Mouse (Mus musculus): ENCODE results near the gene Snx30.

The Snx30 gene

GRCm38 (mm10) chr4:59870859-59871591, 65.4 kb downstream of the Snx30 start:
- DNase-seq (ENCODE audit: low read depth, low spot score), result peak; percentile 94

DNA sequence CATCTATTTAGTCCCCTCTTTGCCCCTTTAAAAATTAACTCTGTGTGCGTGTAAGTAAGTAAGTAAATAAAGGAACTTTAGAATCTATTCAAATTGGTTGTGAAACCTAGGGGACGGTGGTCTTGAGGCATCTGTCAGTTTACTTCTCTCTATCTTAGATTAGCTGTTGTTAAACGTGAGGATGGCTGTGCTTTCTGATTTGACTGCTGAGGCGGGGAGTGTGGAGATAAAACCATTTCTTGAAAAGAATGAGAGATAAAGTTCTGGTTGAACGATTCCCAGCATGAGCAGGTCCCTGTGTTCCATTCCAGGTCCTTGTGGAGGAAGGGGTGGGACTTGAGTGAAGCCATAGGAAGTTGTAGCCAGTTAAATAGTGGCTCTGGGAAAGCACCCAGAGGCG, 67.6 kb downstream of the Snx30 start:
- peak; percentile 35 for DNase-seq (ENCODE audit: low read depth, low spot score)

GRCm38 (mm10) chr4:59873830-59874229, 68.2 kb downstream of the Snx30 start:
- DNase-seq (ENCODE audit: low read depth, low spot score), result peak; percentile 70

GRCm38 (mm10) chr4:59876570-59876969, 70.9 kb downstream of the Snx30 start:
- DNase-seq (ENCODE audit: low read depth, low spot score), result no peak

- no peak for DNase-seq (ENCODE audit: low read depth, low spot score)
Observed at GRCm38 (mm10) chr4:59877025-59877424, 71.4 kb downstream of the Snx30 start.

GRCm38 (mm10) chr4:59878595-59878994, 73.0 kb downstream of the Snx30 start:
- DNase-seq (ENCODE audit: low read depth, low spot score), result no peak

GRCm38 (mm10) chr4:59879444-59879843, 73.8 kb downstream of the Snx30 start:
- DNase-seq (ENCODE audit: low read depth, low spot score), result no peak

DNA sequence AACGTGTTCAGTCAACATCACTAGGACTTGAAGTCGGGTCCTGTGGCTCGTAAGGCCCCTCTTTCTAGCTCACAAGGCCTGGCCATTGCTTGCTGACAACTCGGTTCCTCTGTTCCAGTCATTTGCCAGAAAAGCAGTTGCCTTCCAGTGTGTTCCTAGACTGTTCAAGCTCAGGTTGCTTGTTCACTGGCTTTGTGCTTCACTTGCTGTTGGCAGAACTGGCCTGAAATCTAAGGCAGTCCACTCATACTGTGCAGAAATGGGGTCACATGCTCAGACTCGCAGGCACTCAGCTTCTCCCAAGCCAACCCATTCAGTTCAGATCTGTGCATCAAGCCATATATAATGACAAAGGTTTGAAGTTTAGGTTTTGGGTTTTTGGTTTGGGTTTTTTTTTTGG, 75.1 kb downstream of the Snx30 start:
- DNase-seq (ENCODE audit: low read depth, low spot score), result no peak

DNA sequence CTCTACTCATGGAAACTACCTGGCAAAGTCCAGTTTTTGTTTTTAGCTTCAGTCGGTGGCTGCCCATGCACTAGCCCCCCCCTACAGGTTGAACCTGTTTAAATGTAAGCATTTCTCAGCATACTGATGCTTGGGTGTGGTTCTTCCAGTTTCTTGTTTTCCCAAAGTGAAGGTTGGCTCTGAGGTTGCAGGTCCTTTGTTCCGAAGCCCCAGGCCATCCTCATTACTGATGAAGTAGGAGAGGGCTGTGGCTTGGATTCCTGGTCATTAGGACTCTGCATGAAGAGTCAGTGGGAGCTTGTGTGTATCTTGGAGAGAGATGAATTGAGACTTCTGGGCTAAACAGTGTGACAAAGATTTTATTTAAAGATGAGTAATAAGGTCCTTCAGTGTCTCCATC, 75.6 kb downstream of the Snx30 start:
- DNase-seq (ENCODE audit: low read depth, low spot score), result no peak

- no peak for DNase-seq (ENCODE audit: low read depth, low spot score)
Observed at GRCm38 (mm10) chr4:59884136-59884696, 78.6 kb downstream of the Snx30 start.

DNA sequence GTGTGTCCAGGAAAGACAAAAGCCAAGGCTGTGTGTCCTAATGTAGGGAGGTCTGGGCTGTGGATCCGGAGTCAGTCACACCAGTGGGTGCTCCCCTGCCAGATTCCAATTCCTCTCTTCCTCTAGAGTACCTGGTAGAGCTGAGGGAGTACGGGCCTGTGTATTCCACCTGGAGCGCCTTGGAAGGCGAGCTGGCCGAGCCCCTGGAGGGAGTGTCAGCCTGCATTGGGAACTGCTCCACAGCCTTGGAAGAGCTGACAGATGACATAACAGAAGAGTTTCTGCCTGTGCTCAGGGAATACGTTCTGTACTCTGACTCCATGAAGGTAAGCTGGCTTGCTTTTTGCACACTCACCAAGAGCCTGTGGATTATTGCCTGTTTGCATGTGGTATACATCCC, 80.6 kb downstream of the Snx30 start:
- no peak for DNase-seq (ENCODE audit: low read depth, low spot score)

- no peak for DNase-seq (ENCODE audit: low read depth, low spot score)
Observed at GRCm38 (mm10) chr4:59887011-59887410, 81.4 kb downstream of the Snx30 start.

DNA sequence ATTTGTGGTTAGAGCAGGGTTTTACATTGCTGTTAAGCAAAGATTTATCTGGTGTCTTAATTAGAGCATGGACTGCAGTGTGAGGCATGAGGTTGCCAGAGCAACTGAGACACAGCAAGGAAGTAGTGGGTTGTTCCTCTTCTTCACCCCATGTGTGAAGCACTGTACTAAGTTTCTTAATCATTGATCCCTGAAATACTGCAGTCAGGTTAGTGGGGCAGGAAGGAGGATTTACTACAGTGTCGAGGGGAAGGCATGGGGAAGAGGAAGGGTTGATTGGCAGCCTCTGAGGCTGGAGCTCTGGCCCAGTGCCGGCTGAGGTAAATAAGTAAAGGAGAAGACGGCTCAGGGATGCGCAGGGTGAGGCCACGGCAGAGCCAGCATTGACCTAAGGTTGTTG, 82.4 kb downstream of the Snx30 start:
- no peak for DNase-seq (ENCODE audit: low read depth, low spot score)

- DNase-seq (ENCODE audit: low read depth, low spot score), result no peak
Observed at GRCm38 (mm10) chr4:59890086-59890600, 84.5 kb downstream of the Snx30 start.

DNA sequence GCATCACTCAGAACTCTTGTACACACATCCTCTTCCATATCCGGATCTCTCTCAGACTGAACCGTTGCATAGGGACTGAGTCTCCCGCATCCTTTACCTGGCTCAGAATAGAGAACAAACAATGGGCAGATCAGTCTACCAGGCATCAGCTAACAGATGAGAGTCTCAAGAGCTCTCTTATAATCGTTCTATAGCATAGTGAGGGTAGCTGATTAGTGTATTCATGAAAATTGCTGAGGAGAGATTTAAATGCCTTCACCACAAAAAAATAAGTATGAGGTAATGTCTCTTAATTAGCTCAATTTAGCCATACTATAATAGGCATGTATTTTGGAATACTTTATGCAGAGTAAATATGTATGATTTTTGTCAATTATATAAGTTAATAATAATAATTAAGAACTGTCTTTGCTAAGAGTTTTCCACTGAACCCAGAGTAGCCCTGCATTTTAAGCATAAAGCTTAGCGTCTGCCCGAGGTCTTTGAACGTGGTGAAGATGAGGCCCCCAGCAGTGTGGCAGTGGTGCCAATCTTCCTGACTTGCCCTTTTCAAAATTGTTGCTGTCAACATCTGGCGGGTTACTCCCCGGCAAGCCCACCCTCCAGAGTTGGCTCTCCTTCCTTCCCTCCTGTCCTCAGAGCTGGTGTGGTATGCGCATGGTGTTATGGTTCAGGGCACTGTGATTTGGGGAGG, 86.2 kb downstream of the Snx30 start:
- DNase-seq (ENCODE audit: low read depth, low spot score), result no peak

- DNase-seq (ENCODE audit: low read depth, low spot score), result peak; percentile 24
Observed at GRCm38 (mm10) chr4:59892731-59893130, 87.1 kb downstream of the Snx30 start.

DNA sequence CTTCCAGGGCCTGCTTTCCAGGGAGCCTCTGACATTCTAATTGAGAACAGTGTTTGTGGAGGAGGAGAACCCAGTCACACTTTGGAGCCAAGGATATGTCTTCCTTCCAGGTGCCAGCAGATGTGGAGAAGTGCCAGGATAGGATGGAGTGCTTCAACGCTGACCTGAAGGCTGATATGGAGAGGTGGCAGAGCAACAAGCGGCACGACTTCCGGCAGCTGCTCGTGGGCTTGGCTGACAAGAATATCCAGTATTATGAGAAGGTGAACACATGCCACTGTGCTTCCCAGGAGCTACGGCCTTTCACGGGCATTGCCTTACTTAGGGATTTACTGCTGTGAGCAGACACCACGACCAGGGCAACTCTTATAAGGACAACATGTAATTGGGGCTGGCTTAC, 88.8 kb downstream of the Snx30 start:
- no peak for DNase-seq (ENCODE audit: low read depth, low spot score)

GRCm38 (mm10) chr4:59894977-59895575, 89.4 kb downstream of the Snx30 start:
- DNase-seq (ENCODE audit: low read depth, low spot score), result peak; percentile 85

- DNase-seq (ENCODE audit: low read depth, low spot score), result no peak
Observed at GRCm38 (mm10) chr4:59896000-59896399, 90.4 kb downstream of the Snx30 start.

DNA sequence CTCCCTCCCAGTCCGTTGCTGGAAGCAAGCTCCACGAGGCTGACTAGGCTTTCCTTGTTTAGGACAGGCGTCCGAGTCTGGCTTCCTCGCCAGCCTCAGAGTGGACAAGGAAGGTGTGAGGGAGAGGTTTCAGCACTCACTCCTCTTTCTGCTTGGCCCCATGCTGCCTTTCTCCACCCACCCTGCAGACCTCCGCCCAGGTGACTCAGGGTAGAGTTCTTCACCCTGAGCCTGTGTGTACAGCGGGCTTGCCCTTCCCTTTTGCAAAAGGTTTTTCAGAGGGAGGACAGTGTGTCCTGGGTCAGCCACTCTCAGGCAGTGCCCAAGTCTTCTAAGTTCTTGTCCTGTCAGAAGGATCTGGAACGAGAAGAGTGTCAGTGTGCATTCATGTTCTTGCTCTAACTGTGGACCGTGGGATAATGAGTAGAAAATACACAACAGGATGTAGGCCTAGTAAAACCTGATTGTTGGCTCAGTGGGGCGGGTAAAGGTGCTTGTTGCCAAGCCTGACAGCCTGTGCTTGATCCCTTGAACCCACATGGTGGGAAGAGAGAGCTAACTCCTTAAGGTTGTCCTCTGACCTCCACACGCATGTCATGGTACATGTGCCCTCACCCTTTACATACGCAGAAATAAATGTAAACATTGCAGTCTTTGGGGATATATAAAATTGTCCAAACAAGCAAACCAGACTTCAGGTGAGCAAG, 92.3 kb downstream of the Snx30 start:
- no peak for DNase-seq (ENCODE audit: low read depth, low spot score)

DNA sequence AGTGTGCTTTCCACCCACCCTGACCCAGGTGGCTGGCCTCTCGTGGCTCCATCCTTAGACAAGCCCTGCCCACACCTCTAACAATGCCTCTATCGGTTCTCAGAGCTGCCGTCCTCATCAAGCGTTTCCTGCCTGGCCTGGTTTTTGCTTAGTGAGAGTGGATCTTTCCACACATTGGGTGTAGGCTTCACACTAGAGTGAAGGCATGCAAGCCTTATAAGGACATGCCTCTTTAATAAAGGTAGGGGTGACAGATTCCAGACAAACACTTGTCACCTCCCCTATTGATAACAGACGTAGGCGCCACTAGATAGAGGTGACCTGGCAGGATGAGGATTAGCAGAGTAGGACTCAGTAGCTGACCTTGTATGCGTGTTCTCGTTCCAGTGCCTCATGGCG, 92.9 kb downstream of the Snx30 start:
- no peak for DNase-seq (ENCODE audit: low read depth, low spot score)

DNA sequence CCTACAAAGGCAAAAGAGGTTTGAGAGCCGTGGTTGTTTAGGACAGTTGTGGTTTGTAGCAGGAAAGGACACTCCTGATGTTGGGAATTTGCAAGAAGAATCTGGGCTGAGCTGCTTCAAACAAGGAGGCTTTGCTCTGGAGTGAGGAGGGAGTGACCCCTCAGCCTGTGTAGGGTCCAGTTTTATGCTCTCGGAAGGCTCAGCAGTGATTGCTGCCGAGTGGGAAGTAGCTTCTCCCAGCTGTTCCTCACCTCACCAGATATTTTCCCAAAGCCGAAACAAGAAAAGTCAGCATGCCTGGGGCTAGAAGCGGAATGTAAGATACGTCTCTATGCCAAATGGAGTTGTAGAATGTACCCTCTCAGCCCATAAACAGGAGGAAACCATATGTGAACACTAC, 96.2 kb downstream of the Snx30 start:
- no peak for DNase-seq (ENCODE audit: low read depth, low spot score)
